Comparison of ENCODE assay signal across 8 mouse cellular contexts in the genomic region with DNA sequence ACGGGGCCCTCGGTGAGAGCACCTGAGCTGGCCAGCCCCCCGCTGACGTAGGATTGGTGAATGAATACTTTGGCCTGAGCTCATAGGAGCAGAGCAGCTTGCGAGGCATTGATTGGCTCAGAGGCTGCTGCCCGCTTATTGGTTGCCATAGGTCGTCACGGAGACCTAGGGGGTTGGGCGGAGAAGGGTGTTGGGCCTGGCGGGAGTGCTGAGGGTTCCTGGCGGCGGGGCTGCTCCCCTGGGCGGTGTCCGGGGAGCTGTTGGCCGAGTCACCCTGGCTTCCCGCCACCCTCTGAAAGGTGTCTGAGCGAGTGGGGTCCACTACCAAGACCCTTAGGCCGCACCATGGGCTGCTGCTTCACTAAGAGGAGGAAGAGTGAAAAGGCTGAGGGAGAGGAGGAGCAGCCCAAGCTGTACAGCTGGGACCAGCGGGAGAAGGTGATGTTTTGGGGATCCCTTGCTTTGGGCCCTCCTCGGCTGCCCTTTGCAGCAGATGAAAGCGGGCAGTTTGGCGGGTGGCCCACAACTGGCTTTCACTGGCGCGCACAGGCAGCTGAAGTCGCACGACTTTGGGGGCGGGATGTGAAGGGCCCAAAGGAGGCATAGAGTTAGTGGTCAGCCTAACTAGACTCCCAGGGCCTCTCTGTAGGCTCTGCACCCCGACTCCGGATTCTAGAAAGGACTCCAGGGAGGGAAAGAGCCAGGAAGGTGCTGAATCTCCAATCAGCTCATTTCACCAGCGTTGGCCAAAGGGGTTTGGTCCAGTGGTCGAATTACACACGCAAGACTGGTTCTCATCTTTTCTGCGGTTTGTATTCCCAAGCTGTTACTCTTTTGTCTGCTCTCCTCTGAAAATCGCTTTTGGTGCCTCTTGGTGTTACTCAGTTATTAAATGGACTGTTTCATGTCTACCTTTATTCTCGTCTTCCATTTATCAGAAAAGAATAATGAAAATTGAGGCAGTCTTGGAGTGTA. TPM values are rescaled to one million over a fixed set of nuclear protein-coding genes. Genes with fewer than 3 reads are reported as not detected.
DNase-seq lines count a peak whose midpoint lies in the region; ATAC-seq and TF ChIP-seq lines count a peak whose summit lies in the region.

Gene Rp2, plus strand, starts transcription at position 91 of the 975 bp plus-strand sequence.

- no peak for TF ChIP-seq CTCF in liver, embryonic 14.5 days (IDR thresholded peaks at IDR 0.05; ENCODE audit: low read depth)
- no peak for TF ChIP-seq CTCF in stomach, postnatal 0 days (IDR thresholded peaks at IDR 0.05; ENCODE audit: low read depth)

- H3K27me3 ChIP-seq in heart, embryonic 14.5 days (ENCODE audit: control insufficient read depth, insufficient read depth, low read length) = no peaks in the 10 kb centered on the region
- H3K27me3 ChIP-seq in liver, embryonic 14.5 days (ENCODE audit: control insufficient read depth, insufficient read depth, low read length) = no peaks in the 10 kb centered on the region
- H3K27me3 ChIP-seq in neural tube, embryonic 11.5 days (ENCODE audit: control insufficient read depth, insufficient read depth, low read length) = no peaks in the 10 kb centered on the region
- H3K27me3 ChIP-seq in stomach, postnatal 0 days (ENCODE audit: control insufficient read depth, insufficient read depth, low read length) = no peaks in the 10 kb centered on the region

- H3K36me3 ChIP-seq in heart, embryonic 14.5 days (ENCODE audit: control insufficient read depth, insufficient read depth, low read length) = no peaks in the 10 kb centered on the region
- no peaks in the 10 kb centered on the region for H3K36me3 ChIP-seq in liver, embryonic 14.5 days (replicated peaks; ENCODE audit: control insufficient read depth, insufficient read depth, low read depth)
- no peaks in the 10 kb centered on the region for H3K36me3 ChIP-seq in neural tube, embryonic 11.5 days (ENCODE audit: control insufficient read depth, insufficient read depth, low read length)
- no peaks in the 10 kb centered on the region for H3K36me3 ChIP-seq in stomach, postnatal 0 days (ENCODE audit: control insufficient read depth, insufficient read depth, low read length)

- peak within 1 kb of the TSS; percentile 64 for H3K4me2 ChIP-seq in heart, embryonic 14.5 days (ENCODE audit: low read length)
- H3K4me2 ChIP-seq in liver, embryonic 14.5 days (ENCODE audit: low read depth) = peak within 1 kb of the TSS; percentile 63
- H3K4me2 ChIP-seq in neural tube, embryonic 11.5 days (ENCODE audit: low read depth) = peak within 1 kb of the TSS; percentile 39
- peak within 1 kb of the TSS; percentile 56 for H3K4me2 ChIP-seq in stomach, postnatal 0 days (replicated peaks; ENCODE audit: low read depth)

- 15% methylated on average over 35 of the region's 35 CpGs for WGBS in heart, embryonic 14.5 days
- 9% methylated on average over 30 of the region's 35 CpGs for WGBS in liver, embryonic 14.5 days (ENCODE audit: insufficient replicate concordance)
- 11% methylated on average over 34 of the region's 35 CpGs for WGBS in neural tube, embryonic 11.5 days
- WGBS in stomach, postnatal 0 days = 11% methylated on average over 35 of the region's 35 CpGs

- H3K27ac ChIP-seq in heart, embryonic 14.5 days (replicated peaks in 1 of 2; ENCODE audit: control insufficient read depth in 1 of 2, insufficient read depth in 1 of 2, low read depth in 2 of 2, low read length in 2 of 2) = peak within 1 kb of the TSS; percentile 72 to 76
- peak within 1 kb of the TSS; percentile 34 for H3K27ac ChIP-seq in liver, embryonic 14.5 days
- H3K27ac ChIP-seq in neural tube, embryonic 11.5 days (ENCODE audit: low read depth, low read length) = no peak within 1 kb of the TSS
- H3K27ac ChIP-seq in stomach, postnatal 0 days (replicated peaks) = peak within 1 kb of the TSS; percentile 78

- peak; percentile 68 for DNase-seq in c-Kit-negative CD71-positive TER-119-positive erythroid progenitor cells, embryonic 14.5 days (ENCODE audit: low read depth, low spot score)
- DNase-seq in fibroblast of lung, adult 2 months (ENCODE audit: low read depth) = peak; percentile 38
- peak; percentile 84 to 94 for DNase-seq in kidney, postnatal 25 days
- peak; percentile 78 to 82 (median 81) for DNase-seq in liver, embryonic 14.5 days (ENCODE audit: low read depth in 3 of 3, low spot score in 3 of 3)
- peak; percentile 82 for DNase-seq in neural tube, embryonic 11.5 days (ENCODE audit: low spot score)
- DNase-seq in stomach, postnatal 0 days (ENCODE audit: low spot score) = peak; percentile 87

- H3K9ac ChIP-seq in heart, embryonic 14.5 days (ENCODE audit: low read length) = peak within 1 kb of the TSS; percentile 80
- H3K9ac ChIP-seq in liver, embryonic 14.5 days (replicated peaks) = peak within 1 kb of the TSS; percentile 79
- H3K9ac ChIP-seq in neural tube, embryonic 11.5 days (ENCODE audit: low read length) = peak within 1 kb of the TSS; percentile 63
- peak within 1 kb of the TSS; percentile 68 for H3K9ac ChIP-seq in stomach, postnatal 0 days (ENCODE audit: low read length)

- TF ChIP-seq EP300 in liver, embryonic 14.5 days (IDR thresholded peaks at IDR 0.05; ENCODE audit: low read depth) = no peak
- TF ChIP-seq EP300 in stomach, postnatal 0 days (optimal IDR thresholded peaks at IDR 0.05) = no peak

- peak; percentile 100 for ATAC-seq in CD4-positive, CD25-positive, alpha-beta regulatory T cell, adult 4 months
- ATAC-seq in heart, embryonic 14.5 days (ENCODE audit: insufficient number of reproducible peaks, insufficient read depth, low FRiP score, low read depth) = peak; percentile 99
- peak; percentile 100 for ATAC-seq in liver, embryonic 14.5 days (ENCODE audit: insufficient read depth)
- peak; percentile 100 for ATAC-seq in neural tube, embryonic 11.5 days (ENCODE audit: insufficient read depth, low FRiP score, low TSS enrichment)
- ATAC-seq in stomach, postnatal 0 days (ENCODE audit: low FRiP score, low TSS enrichment) = peak; percentile 100

- H3K9me3 ChIP-seq in heart, embryonic 14.5 days (ENCODE audit: control insufficient read depth, low read length) = no peaks in the 10 kb centered on the region
- H3K9me3 ChIP-seq in liver, embryonic 14.5 days (ENCODE audit: control insufficient read depth, low read length) = no peaks in the 10 kb centered on the region
- no peaks in the 10 kb centered on the region for H3K9me3 ChIP-seq in neural tube, embryonic 11.5 days (ENCODE audit: control insufficient read depth, low read length)
- no peaks in the 10 kb centered on the region for H3K9me3 ChIP-seq in stomach, postnatal 0 days (ENCODE audit: control insufficient read depth, low read length)

- no peaks in the 10 kb centered on the region for H3K4me1 ChIP-seq in heart, embryonic 14.5 days (ENCODE audit: control insufficient read depth in 2 of 2, insufficient read depth in 2 of 2, low read length in 2 of 2)
- H3K4me1 ChIP-seq in liver, embryonic 14.5 days (replicated peaks; ENCODE audit: control insufficient read depth in 2 of 2, insufficient read depth in 2 of 2, low read length in 1 of 2) = no peaks in the 10 kb centered on the region; a peak in 1 of 4 replicates
- no peaks in the 10 kb centered on the region for H3K4me1 ChIP-seq in neural tube, embryonic 11.5 days (ENCODE audit: control insufficient read depth, insufficient read depth, low read length)
- no peaks in the 10 kb centered on the region for H3K4me1 ChIP-seq in stomach, postnatal 0 days (replicated peaks; ENCODE audit: control insufficient read depth, insufficient read depth)

- H3K4me3 ChIP-seq in heart, embryonic 14.5 days (ENCODE audit: control insufficient read depth in 1 of 2, insufficient read depth in 1 of 2, low read depth in 1 of 2, low read length in 2 of 2) = peak within 1 kb of the TSS; percentile 66 to 75
- peak within 1 kb of the TSS; percentile 75 to 91 for H3K4me3 ChIP-seq in liver, embryonic 14.5 days (ENCODE audit: insufficient read depth in 1 of 2, low read depth in 2 of 2, low read length in 2 of 2)
- peak within 1 kb of the TSS; percentile 59 for H3K4me3 ChIP-seq in neural tube, embryonic 11.5 days (ENCODE audit: low read depth, low read length)
- peak within 1 kb of the TSS; percentile 58 for H3K4me3 ChIP-seq in stomach, postnatal 0 days (ENCODE audit: low read depth, low read length)

RNA-seq across cellular contexts. Expression of gene Rp2, which starts in this region (rescaled TPM):
- polyA plus RNA-seq in CD4-positive, CD25-positive, alpha-beta regulatory T cell, adult 4 months (2017; shearing (Covaris generic)) = 10 to 100 TPM in 1 of 2 experiments, 1 to 10 TPM in 1; 7.6 to 11.0 TPM
- 14.7 and 15.2 TPM in 2 replicates for polyA plus RNA-seq in heart, embryonic 14.5 days (2014; fragmentation: Nextera tagmentation; extraction: Ambion mirVana)
- 2.9 and 5.6 TPM in 2 replicates for polyA plus RNA-seq in liver, embryonic 14.5 days (2012; rRNA removed)
- 8.2 and 10.4 TPM in 2 replicates for polyA plus RNA-seq in liver, embryonic 14.5 days (2014; fragmentation: Nextera tagmentation; extraction: Ambion mirVana)
- polyA plus RNA-seq in neural tube, embryonic 11.5 days (2014; fragmentation: Nextera tagmentation; extraction: Ambion mirVana) = 18.3 and 19.3 TPM in 2 replicates
- polyA plus RNA-seq in stomach, postnatal 0 days (2015; fragmentation: Nextera tagmentation; extraction: Ambion mirVana) = 10.2 and 10.4 TPM in 2 replicates

Comparison
In these comparisons a context has a peak if more than half of its experiments do, and no peak if none do; other contexts are left out.
1. DNase-seq: peak in every context shown above with its lines; median percentile 89 in kidney, postnatal 25 days; 87 in stomach, postnatal 0 days; 82 in neural tube, embryonic 11.5 days; 81 in liver, embryonic 14.5 days; 68 in c-Kit-negative CD71-positive TER-119-positive erythroid progenitor cells, embryonic 14.5 days; 38 in fibroblast of lung, adult 2 months.